In the genomic region with DNA sequence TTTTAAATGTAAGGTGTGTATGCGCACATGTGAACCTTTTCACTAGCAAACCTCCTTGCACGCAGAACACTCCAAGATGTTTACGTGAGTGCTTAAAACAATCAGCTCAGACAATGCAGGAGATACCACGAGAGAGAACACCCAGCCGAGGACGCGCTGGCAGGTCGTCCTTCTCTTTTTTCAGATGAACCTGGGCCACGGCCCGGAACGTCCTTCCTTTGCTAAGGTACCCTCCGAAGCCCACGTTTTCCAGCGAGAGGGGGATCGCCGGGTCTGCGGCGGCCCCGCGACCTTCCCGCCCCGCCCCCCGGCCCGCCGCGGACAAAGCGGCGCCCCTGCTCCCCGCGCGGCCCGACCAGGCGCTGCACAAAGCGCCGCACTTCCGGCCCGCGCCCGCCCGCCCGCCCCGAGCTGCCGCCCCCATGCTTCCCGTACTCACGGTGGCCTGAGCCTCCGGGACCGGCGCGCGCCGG, we compare ENCODE assay signal across 7 mouse cellular contexts. TPM values are rescaled to one million over a fixed set of nuclear protein-coding genes. Genes with fewer than 3 reads are reported as not detected.
DNase-seq lines count a peak whose midpoint lies in the region; ATAC-seq and TF ChIP-seq lines count a peak whose summit lies in the region.

No protein-coding gene starts in this region.

- H3K36me3 ChIP-seq in C2C12 (ENCODE audit: control insufficient read depth, insufficient read depth) (peaks cover 5% of the 10 kb centered on the region), macrophage (ENCODE audit: inconsistent target) (no peaks in the 10 kb centered on the region)
- peaks cover 3% of the 10 kb centered on the region; the same call in 1 of the 2 replicates for H3K36me3 ChIP-seq in kidney, embryonic 15.5 days
- no peaks in the 10 kb centered on the region; the same call in 1 of the 2 replicates for H3K36me3 ChIP-seq in splenic B cell, adult 2 months (ENCODE audit: control insufficient read depth, insufficient read depth, low read length, poor library complexity, severe bottlenecking)

- no peak for TF ChIP-seq CTCF in C2C12 (IDR thresholded peaks at IDR 0.05; ENCODE audit: control insufficient read depth, insufficient read depth, insufficient read length)
- peak; percentile 45 for TF ChIP-seq CTCF in gastrocnemius, adult 2 months (IDR thresholded peaks at IDR 0.05)

- H3K79me2 ChIP-seq in C2C12 (ENCODE audit: control insufficient read depth, insufficient read depth) (peaks cover 52% of the 10 kb centered on the region), macrophage (ENCODE audit: inconsistent target) (peaks cover 51% of the 10 kb centered on the region)

- ATAC-seq in kidney, embryonic 15.5 days (replicated peaks; ENCODE audit: low FRiP score) = peak; percentile 89

- H3K27me3 ChIP-seq in C2C12 (ENCODE audit: control insufficient read depth, insufficient read depth, insufficient read length) = no peaks in the 10 kb centered on the region
- H3K27me3 ChIP-seq in kidney, embryonic 15.5 days = no peaks in the 10 kb centered on the region
- no peaks in the 10 kb centered on the region for H3K27me3 ChIP-seq in splenic B cell, adult 2 months (ENCODE audit: control insufficient read depth, insufficient read depth, low read length, poor library complexity, severe bottlenecking)

- peak overlapping the region; percentile 73 for H3K4me2 ChIP-seq in kidney, embryonic 15.5 days

- H3K4me3 ChIP-seq in C2C12 (ENCODE audit: insufficient read depth, poor library complexity, severe bottlenecking) (peak overlapping the region; percentile 85), macrophage (ENCODE audit: inconsistent target) (peak overlapping the region; percentile 73)
- H3K4me3 ChIP-seq in gastrocnemius, adult 2 months = peak overlapping the region; percentile 95
- peak overlapping the region; percentile 84 for H3K4me3 ChIP-seq in kidney, embryonic 15.5 days (replicated peaks)

- peak overlapping the region; percentile 99 for H3ac ChIP-seq in C2C12 (ENCODE audit: control insufficient read depth, insufficient read length, low read depth)

- peak overlapping the region; percentile 94 for H3K27ac ChIP-seq in gastrocnemius, adult 2 months
- peak overlapping the region; percentile 98 for H3K27ac ChIP-seq in kidney, embryonic 15.5 days
- peak overlapping the region; percentile 69 for H3K27ac ChIP-seq in macrophage

- H3K79me3 ChIP-seq in C2C12 (ENCODE audit: low read depth) = peaks cover 48% of the 10 kb centered on the region

- intact Hi-C loops in gastrocnemius, adult 2 months (cut with DNase I) = loop anchor here (5.0 to 10.0 kb wide), 2 partner anchors 40 to 408 kb away; a partner anchor contains a TSS

- no peaks in the 10 kb centered on the region for H3K9me3 ChIP-seq in kidney, embryonic 15.5 days (replicated peaks)

- DNase-seq in 3T3-L1 (ENCODE audit: low read depth, low spot score) = peak; percentile 47
- DNase-seq in cerebellum, adult 9-10 months = peak; percentile 62
- peak; percentile 80 for DNase-seq in gastrocnemius, adult 2 months
- DNase-seq in splenic B cell, adult 2 months (ENCODE audit: low read depth, low spot score) = peak; percentile 74

- WGBS in kidney, embryonic 15.5 days = 1% methylated on average over 45 of the region's 51 CpGs
- 1% methylated on average over 45 of the region's 51 CpGs for WGBS in macrophage (ENCODE audit: missing documents)

- peaks cover 27% of the 10 kb centered on the region for H3K4me1 ChIP-seq in kidney, embryonic 15.5 days

- peak overlapping the region; percentile 86 for H3K9ac ChIP-seq in kidney, embryonic 15.5 days

TF ChIP-seq in C2C12, 6 proteins besides CTCF, POLR2A, EP300 and RAD21:
- TF ChIP-seq FOSL1 (IDR thresholded peaks at IDR 0.05; ENCODE audit: insufficient read depth, low read length, poor library complexity, severe bottlenecking) = no peak

RNA-seq across cellular contexts. Expression of a gene that starts 0.4 kb away (rescaled TPM):
- polyA plus RNA-seq in C2C12 (2012; fragmentation: generic; extraction: Trizol) = 63.2 TPM
- 10 to 100 TPM; 28.6 to 35.0 TPM for total RNA-seq in gastrocnemius, adult 2 months (2021)
- polyA plus RNA-seq in kidney, embryonic 15.5 days (2015; fragmentation: Nextera tagmentation; extraction: Ambion mirVana) = 71.4 and 78.4 TPM in 2 replicates
- total RNA-seq in macrophage (2018; cell fraction: chromatin; rRNA removed) = 100 to 1,000 TPM in 3 of 26 experiments, 10 to 100 TPM in 23; 32.3 to 116 (median 75.6) TPM
- 100 to 1,000 TPM in 12 of 26 experiments, 10 to 100 TPM in 14; 60.4 to 134 (median 84.7) TPM for total RNA-seq in macrophage (2018; cell fraction: cytosol; rRNA removed)
- 100 to 1,000 TPM in 2 of 26 experiments, 10 to 100 TPM in 24; 51.3 to 115 (median 78.1) TPM for total RNA-seq in macrophage (2018; cell fraction: nucleus; rRNA removed)
- polyA plus RNA-seq in macrophage (2018) = 86.8 to 105 TPM (median 101 TPM) in 3 replicates

RNA-seq across cellular contexts. Expression of a gene that starts 7.4 kb away (rescaled TPM):
- polyA plus RNA-seq in C2C12 (2012; fragmentation: generic; extraction: Trizol) (57.1 TPM), macrophage (2018) (93.5 to 132 TPM (median 125 TPM) in 3 replicates)
- total RNA-seq in gastrocnemius, adult 2 months (2021) = 10 to 100 TPM; 53.4 to 58.3 TPM
- polyA plus RNA-seq in kidney, embryonic 15.5 days (2015; fragmentation: Nextera tagmentation; extraction: Ambion mirVana) = 34.2 and 37.8 TPM in 2 replicates
- 10 to 100 TPM; 30.8 to 82.0 (median 54.7) TPM for total RNA-seq in macrophage (2018; cell fraction: chromatin; rRNA removed)
- 100 to 1,000 TPM in 18 of 26 experiments, 10 to 100 TPM in 8; 89.8 to 155 (median 119) TPM for total RNA-seq in macrophage (2018; cell fraction: cytosol; rRNA removed)
- total RNA-seq in macrophage (2018; cell fraction: nucleus; rRNA removed) = 100 to 1,000 TPM in 5 of 26 experiments, 10 to 100 TPM in 21; 63.3 to 114 (median 81.8) TPM

Comparison
In these comparisons a context has a peak if more than half of its experiments do, and no peak if none do; other contexts are left out.
1. Peak in every context shown above with its lines: DNase-seq, ATAC-seq, H3K4me3 ChIP-seq and H3K27ac ChIP-seq.